Mouse (Mus musculus) brown adipose tissue, adult 24 weeks (tissue): Measurements from ENCODE around the gene Pglyrp2. TPM values are rescaled to one million over a fixed set of nuclear protein-coding genes. Genes with fewer than 3 reads are reported as not detected.

Source experiments
- H3K27ac ChIP-seq: fragments of 200-500 bp; replicated peaks from 2 replicates; pipeline ENCODE4 v1.5.1; 2012; ENCODE audit warnings: low read depth, mild to moderate bottlenecking, low read length
- H3K4me1 ChIP-seq: fragments of 200-500 bp; 2 replicates; pipeline ENCODE4 v1.6.1; 2012; ENCODE audit warnings: low read length, mixed read lengths; ENCODE audit not compliant: control insufficient read depth, insufficient read depth, insufficient read length
- H3K4me3 ChIP-seq: fragments of 200-500 bp; 2 replicates; pipeline ENCODE4 v1.5.1; 2012; ENCODE audit warnings: low read depth, mild to moderate bottlenecking, low read length, moderate library complexity; ENCODE audit not compliant: insufficient read depth
- polyA plus RNA-seq: library from polyadenylated mRNA; stranded (reverse); fragments of >200 nt; gene quantifications from 2 replicates; pipeline ENCODE4 v1.2.4, GENCODE M21; 2012; ENCODE audit not compliant: missing spikeins, insufficient read depth, insufficient read length

Gene Pglyrp2
- not detected in 2 replicates for polyA plus RNA-seq

GRCm38 (mm10) chr17:32424034-32424433 is at the start of gene Pglyrp2:
TSS of gene Pglyrp2 (minus strand) at chr17:32424167.
- Histone ChIP-seq H3K4me1 (no peaks in the 10 kb centered on the region), H3K27ac (no peak within 1 kb of the TSS), H3K4me3 (no peak within 1 kb of the TSS)

- Histone ChIP-seq H3K4me1 (no peaks in the 10 kb centered on the region), H3K4me3 (no peak overlapping the region), H3K27ac (no peak overlapping the region)
Observed at GRCm38 (mm10) chr17:32472176-32472575, 48.2 kb upstream of the Pglyrp2 start.

- H3K4me1 ChIP-seq, result no peaks in the 10 kb centered on the region
- H3K27ac ChIP-seq, result no peak overlapping the region
- no peak overlapping the region for H3K4me3 ChIP-seq
Observed at GRCm38 (mm10) chr17:32470795-32471194, 46.8 kb upstream of the Pglyrp2 start.

- Histone ChIP-seq H3K27ac (no peak overlapping the region), H3K4me1 (no peaks in the 10 kb centered on the region), H3K4me3 (no peak overlapping the region)
Observed at GRCm38 (mm10) chr17:32468494-32468893, 44.5 kb upstream of the Pglyrp2 start.

GRCm38 (mm10) chr17:32454997-32455396 is 31.0 kb upstream of the Pglyrp2 start:
- Histone ChIP-seq H3K27ac (no peak overlapping the region), H3K4me3 (no peak overlapping the region), H3K4me1 (no peaks in the 10 kb centered on the region)

GRCm38 (mm10) chr17:32454188-32454587 is 30.2 kb upstream of the Pglyrp2 start:
- no peaks in the 10 kb centered on the region for H3K4me1 ChIP-seq
- no peak overlapping the region for H3K27ac ChIP-seq
- H3K4me3 ChIP-seq, result no peak overlapping the region

GRCm38 (mm10) chr17:32452482-32452881 is 28.5 kb upstream of the Pglyrp2 start, which contains the start of gene Cyp4f39:
TSS of gene Cyp4f39 (plus strand) at chr17:32452723.
- H3K27ac ChIP-seq, result no peak within 1 kb of the TSS
- H3K4me1 ChIP-seq, result no peaks in the 10 kb centered on the region
- peak within 1 kb of the TSS; percentile 24; the same call in 1 of the 2 replicates for H3K4me3 ChIP-seq

- Histone ChIP-seq H3K27ac (no peak overlapping the region), H3K4me1 (no peaks in the 10 kb centered on the region), H3K4me3 (no peak overlapping the region)
Observed at GRCm38 (mm10) chr17:32450844-32451537, 27.0 kb upstream of the Pglyrp2 start.

GRCm38 (mm10) chr17:32449042-32449441 is 25.1 kb upstream of the Pglyrp2 start:
- Histone ChIP-seq H3K4me3 (no peak overlapping the region), H3K4me1 (no peaks in the 10 kb centered on the region), H3K27ac (no peak overlapping the region)

GRCm38 (mm10) chr17:32447195-32447594 is 23.2 kb upstream of the Pglyrp2 start:
- no peak overlapping the region for H3K27ac ChIP-seq
- H3K4me1 ChIP-seq, result no peaks in the 10 kb centered on the region
- no peak overlapping the region for H3K4me3 ChIP-seq

GRCm38 (mm10) chr17:32445016-32445415 is 21.0 kb upstream of the Pglyrp2 start:
- peak overlapping the region; percentile 45; the same call in 1 of the 2 replicates for H3K27ac ChIP-seq
- H3K4me3 ChIP-seq, result no peak overlapping the region
- H3K4me1 ChIP-seq, result peaks cover 4% of the 10 kb centered on the region; the same call in 1 of the 2 replicates

GRCm38 (mm10) chr17:32443245-32443644 is 19.3 kb upstream of the Pglyrp2 start:
- Histone ChIP-seq H3K4me1 (peaks cover 4% of the 10 kb centered on the region; the same call in 1 of the 2 replicates), H3K27ac (no peak overlapping the region), H3K4me3 (no peak overlapping the region)

- H3K4me3 ChIP-seq, result no peak overlapping the region
- peaks cover 10% of the 10 kb centered on the region for H3K4me1 ChIP-seq
- H3K27ac ChIP-seq, result no peak overlapping the region
Observed at GRCm38 (mm10) chr17:32437106-32437505, 13.1 kb upstream of the Pglyrp2 start.

GRCm38 (mm10) chr17:32435151-32435550 is 11.2 kb upstream of the Pglyrp2 start:
- H3K4me3 ChIP-seq, result no peak overlapping the region
- peaks cover 7% of the 10 kb centered on the region for H3K4me1 ChIP-seq
- H3K27ac ChIP-seq, result no peak overlapping the region

- no peak overlapping the region for H3K27ac ChIP-seq
- H3K4me1 ChIP-seq, result peaks cover 5% of the 10 kb centered on the region
Observed at GRCm38 (mm10) chr17:32434324-32434723, 10.4 kb upstream of the Pglyrp2 start.

GRCm38 (mm10) chr17:32431972-32432371 is 8.0 kb upstream of the Pglyrp2 start:
- no peak overlapping the region for H3K4me3 ChIP-seq
- no peak overlapping the region for H3K27ac ChIP-seq
- H3K4me1 ChIP-seq, result peaks cover 5% of the 10 kb centered on the region

More at GRCm38 (mm10) chr17:32434324-32434723, 10.4 kb upstream of the Pglyrp2 start:
- no peak overlapping the region for H3K4me3 ChIP-seq
